Mouse (Mus musculus): ENCODE data around the gene Tpr.

DNA sequence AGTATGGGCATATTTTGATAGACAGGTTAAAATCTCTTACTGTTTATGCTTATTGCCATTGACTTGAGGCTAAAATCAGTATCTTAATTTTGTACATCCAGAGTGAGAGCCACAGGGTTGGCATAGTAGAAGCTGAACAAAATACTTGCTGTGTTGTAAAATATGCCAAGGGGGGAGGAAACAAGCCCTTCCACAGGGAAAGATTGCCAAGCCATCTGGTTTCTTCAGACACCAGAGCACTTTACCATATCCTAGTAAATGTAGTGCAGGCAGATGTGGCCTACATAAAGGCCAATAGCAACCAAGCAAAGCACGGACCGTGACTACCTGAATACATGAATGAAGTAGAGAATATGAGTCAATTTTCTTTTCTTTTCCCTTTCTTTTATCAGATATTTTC is 96.5 kb downstream of the Tpr start:
- TF ChIP-seq POLR2A (IDR thresholded peaks at IDR 0.05; ENCODE audit: borderline replicate concordance, extremely low read depth, low read depth, low read length) (no peak), CTCF (IDR thresholded peaks at IDR 0.05; ENCODE audit: insufficient read depth, low read length) (no peak)

All from lung, adult 2 months (tissue).